Mouse (Mus musculus): Measurements from ENCODE around the gene Mybph. TPM values are rescaled to one million over a fixed set of nuclear protein-coding genes. Genes with fewer than 3 reads are reported as not detected.
"Not testable (repeated sequence)": the region's sequence is repeated elsewhere in the genome, so short reads cannot be mapped to it uniquely, and the experiment has no call there.

The Mybph gene
- polyA plus RNA-seq, 1 experiment: 1.0 TPM

DNA sequence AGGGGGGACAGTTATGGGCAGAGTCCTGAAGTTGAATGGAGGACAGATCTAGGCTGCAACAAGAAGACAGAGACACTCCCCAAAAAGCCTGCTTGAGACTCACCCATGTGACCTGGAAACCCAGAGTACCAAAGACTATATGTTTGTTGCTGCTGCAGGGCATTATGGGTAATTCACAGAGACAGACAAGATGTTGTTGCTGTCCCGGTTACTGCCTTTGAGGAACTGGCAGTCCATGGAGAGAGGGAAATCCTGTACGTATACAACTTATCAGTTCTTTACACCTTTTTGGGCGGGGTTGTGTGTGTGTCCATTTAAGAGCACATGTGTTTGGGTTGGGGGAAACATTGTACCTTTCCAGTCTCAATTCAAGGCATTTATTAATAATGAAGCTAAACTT is 38.4 kb downstream of the Mybph start:
- DNase-seq (ENCODE audit: extremely low spot score in 1 of 2, low spot score in 1 of 2): no peak

DNA sequence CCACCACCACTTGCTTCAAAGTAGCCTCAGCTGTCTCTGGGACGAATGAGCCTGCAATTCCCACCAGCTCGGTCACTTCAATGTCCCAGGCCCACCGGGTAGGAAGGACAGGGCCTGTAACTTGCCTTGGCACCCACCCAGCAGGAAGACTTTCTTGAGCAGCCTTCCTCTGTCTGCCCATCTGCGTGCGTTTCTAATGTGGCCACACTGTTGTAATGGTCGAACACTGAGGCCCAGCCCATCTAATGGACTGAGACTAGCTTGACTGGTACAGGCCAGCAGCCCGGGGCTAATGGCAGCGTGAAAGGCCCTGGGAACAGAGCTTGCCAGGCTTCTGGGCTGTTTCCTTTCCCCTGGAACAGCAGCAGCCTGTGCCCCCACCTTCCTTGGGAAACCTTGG is 39.1 kb downstream of the Mybph start:
- no peak for DNase-seq (ENCODE audit: extremely low spot score in 1 of 2, low spot score in 1 of 2)

DNA sequence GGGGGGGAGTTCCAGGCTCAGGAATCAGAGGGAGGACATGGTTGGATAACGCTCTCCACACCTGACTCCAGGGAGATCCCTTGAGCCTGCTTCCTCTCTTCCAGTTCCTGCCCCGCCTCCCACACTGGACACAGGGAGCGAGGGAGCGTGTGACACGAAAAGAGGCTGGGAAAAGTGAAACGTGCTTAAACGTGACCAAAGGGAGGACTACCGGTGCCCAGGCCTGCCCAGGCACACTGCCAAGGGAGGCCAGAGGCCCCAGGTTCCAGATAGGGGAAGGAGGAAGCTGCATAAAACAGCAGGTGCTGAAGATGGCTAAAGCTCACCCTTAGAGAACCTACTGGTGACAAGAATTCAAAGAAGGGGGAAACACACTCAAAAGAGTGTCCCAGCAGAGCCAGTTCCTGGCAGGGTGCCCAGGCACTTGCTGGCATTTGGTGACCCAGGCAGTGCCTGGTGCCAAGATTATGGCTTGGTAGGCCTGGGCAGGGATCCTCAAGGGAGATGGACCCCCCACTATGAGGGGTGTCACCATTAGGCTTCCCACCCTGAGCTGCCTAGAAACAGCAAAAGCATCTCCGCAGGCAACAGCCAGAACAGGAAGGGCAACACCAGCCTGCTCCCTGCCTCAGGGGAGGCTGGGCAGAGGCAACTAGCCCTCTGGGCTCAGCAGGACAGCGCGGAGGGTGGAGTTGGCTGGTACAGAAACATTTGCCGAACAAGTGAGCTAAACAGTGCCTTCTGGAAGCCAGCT is 39.7 kb downstream of the Mybph start:
- peak in 1 of 2 experiments; percentile 79 for DNase-seq (ENCODE audit: extremely low spot score in 1 of 2, low spot score in 1 of 2)

DNA sequence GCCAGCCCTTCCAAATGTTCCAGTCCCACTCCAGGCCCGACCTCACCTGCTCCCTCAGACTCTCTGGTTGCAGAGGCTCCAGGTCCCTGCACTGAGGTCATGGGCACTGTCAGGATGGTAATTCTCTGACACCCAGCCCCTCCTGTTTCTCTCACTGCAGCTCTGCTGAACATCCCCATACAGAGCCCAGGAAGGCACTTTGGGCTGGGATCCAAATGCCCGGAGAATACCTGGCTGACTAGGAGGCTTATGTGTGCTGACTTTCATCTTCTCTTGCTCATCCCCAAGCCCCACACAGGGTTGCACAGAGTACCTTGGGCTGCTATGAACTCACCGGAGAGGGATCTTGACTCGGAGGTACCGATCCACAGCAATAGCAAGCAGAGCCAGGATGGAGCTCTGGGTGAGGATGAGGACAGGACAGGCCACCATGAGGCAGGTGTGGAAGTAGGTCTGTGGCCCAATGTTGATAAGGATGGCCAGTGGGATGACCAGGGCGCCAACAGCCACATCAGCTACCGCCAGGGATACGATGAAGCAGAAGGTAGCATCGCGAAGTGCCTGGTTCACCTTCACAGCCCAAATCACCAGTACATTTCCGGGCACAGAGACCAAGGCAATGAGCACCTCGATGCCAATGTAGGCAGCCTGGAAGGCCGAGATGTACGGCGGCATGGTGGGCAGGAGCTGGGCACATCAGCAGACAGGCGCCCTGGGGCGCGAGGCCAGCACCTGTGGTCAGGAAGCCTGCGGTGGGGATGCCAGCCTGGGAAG is 40.6 kb downstream of the Mybph start:
- DNase-seq (ENCODE audit: extremely low spot score in 1 of 2, low spot score in 1 of 2): no peak

DNA sequence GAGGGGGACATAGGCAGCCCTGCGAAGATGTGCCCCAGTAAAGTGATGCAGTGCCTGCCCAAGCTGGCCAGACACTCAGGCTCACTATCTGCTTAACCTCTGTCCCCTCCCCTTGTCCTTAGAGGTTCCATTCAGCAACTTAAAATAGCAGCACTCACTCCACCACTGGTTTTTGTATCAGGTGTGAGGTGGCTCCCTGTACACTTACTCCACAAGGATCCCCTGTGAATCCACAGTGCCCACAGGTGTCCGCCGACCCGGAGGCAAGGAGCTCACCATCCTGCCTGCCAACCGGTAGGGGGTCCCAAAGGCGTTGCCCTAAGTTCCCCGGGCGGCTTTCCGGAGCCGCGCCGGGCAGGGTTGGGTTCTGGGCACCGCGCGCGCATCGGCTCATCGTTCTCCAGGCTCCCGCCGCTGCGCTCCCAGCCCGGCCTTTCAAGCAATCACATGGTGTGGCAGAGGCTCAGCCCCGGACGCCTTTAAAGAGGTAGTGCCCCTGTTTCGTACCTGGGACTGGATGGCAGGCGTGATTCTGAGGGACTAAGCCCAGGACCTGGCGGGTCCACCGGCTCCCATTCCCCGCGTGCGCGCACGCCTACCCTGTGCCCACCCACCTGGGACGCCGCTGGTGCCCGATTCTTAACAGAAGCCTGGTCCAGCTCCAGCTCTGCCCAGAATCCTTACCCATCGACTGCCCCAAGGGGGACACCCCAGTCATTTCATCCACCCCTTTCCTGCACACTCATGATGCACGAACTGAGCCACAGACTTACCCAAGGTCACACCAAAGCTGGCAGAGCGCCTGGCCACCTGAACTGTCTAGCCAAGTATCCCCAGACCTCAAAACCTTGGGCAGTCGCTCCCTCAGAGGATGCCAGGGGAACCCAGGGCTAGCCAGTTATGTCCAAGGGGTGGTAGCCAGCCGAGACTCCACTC is 41.5 kb downstream of the Mybph start:
- DNase-seq (ENCODE audit: extremely low spot score in 1 of 2, low spot score in 1 of 2): peak in 1 of 2 experiments; percentile 78

DNA sequence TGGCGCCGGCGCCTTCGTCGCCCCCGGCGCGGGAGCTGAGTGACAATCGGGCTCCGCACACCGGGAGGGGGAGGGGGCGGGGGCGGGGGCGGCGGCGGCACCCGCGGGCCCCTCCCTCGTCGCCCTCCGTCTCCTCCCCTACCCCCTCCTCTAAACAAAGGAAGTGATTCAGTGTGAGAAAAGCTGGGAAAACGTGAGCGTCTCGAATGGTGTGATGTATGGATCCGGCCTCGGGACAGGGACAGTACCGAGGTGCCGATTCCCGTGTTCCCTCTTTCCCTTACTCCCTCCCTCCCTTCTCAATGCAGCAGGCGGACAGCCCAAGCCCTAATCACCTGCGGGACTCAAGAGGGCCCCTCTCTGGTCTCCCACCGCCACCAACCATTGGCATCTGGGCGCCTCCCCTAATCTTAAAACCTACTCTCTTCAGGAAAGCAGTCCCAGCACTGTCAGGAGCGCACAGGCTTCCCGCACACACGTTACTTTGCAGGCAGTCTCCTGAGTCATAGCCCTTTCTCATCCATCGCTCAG is 42.2 kb downstream of the Mybph start, which contains the start of gene Adora1:
Adora1 (minus strand) TSS at position 41 of the 531 bp plus-strand sequence.
- DNase-seq (ENCODE audit: extremely low spot score in 1 of 2, low spot score in 1 of 2): no peak

DNA sequence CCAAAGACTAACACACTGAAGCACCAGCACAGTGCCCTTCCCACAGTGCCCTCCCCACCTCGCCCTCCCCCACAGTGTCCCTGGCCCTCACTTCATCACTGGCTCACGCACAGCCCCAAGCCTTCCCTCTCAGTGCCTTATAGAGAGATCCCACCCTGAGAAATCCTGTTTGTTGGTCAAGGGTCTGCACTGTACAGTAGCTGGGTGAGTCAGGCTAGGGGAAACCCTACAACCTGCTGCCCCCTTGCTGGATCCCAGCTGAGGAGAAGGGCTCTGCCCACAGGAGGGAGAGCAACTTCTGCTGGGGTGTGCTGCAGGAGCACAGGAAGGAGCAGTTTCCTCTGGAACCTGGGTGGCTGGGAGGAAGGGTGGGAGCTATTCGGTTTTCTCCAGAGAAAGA is 42.9 kb downstream of the Mybph start:
- no peak for DNase-seq (ENCODE audit: extremely low spot score in 1 of 2, low spot score in 1 of 2)

DNA sequence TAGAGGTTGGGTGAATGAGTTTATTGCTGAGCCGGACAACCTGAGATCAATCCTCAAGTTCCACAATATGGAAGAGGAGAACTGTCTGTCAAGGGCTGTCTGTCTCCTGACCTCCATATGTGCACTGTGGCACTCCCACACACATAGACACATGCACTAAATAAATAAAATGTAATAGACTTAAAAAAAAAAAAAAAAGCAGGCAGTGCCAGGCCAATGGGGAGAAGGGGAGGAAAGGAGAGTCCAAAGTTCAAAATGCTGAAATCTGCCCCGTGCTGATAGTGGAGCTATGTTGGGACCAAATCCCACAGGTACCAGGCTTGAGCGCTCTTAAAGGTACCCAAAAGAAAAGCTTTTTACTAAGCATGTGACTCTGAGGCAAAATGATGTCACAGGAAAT is 44.2 kb downstream of the Mybph start:
- no peak for DNase-seq (ENCODE audit: extremely low spot score in 1 of 2, low spot score in 1 of 2)

DNA sequence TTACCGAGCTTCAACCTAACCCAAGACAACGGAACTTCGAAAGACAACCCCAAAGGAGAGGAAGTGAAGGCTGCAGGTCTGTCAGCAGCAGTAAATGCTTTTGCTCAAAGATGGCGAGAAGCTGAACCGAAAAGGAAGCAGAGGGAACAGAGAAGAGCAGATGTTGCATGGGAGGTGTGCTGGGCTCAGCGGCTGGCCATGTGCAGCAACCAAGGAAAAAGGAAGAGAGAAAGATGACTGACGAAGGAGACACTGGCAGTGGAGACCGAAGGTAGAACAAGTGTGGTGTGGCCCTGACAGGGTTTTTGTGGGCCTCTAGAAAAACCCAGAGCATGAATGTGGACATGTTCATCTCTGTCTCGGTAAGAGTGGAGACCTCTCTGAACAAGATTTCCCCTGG is 47.5 kb downstream of the Mybph start:
- peak in 1 of 2 experiments; percentile 62 for DNase-seq (ENCODE audit: extremely low spot score in 1 of 2, low spot score in 1 of 2)

DNA sequence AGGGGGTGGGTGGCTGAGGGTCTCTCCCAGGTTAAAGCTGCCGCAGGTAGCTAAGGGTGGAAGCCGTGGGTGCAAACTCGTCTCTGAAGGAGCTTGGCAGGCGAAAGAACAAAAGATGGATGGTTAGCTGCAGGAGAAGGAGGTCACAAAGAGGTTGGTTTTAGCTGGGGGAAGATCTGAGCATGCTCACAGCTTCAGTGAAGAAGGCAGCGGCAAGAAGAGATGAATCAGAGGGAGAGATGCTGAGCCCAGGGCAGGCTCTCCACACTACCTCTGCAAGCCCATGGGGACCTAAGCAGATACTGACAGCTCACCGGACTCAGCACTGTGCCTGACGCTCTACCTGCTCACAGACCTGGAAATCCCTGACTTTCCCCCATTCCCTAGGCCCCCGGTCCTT is 48.0 kb downstream of the Mybph start:
- DNase-seq (ENCODE audit: extremely low spot score in 1 of 2, low spot score in 1 of 2): no peak

DNA sequence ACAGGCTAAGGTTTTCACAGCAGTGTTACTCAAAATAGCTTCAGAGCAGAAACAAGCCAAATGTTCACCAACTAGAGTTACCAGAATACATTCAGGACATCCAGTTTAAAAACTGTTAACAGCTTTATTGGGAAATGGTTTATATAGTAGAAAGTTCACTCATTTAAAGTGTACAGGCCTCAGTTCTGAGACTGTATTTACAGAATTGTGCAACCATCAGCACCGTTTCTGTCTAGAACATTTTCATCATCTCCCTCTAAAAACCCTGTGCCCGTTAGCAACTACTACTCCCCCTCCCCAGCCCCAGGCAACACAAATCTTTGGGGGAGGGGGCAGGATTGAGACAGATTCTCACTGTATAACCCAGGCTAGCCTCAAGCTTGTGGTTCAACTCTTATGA is 49.0 kb downstream of the Mybph start:
- no peak for DNase-seq (ENCODE audit: extremely low spot score in 1 of 2, low spot score in 1 of 2)

DNA sequence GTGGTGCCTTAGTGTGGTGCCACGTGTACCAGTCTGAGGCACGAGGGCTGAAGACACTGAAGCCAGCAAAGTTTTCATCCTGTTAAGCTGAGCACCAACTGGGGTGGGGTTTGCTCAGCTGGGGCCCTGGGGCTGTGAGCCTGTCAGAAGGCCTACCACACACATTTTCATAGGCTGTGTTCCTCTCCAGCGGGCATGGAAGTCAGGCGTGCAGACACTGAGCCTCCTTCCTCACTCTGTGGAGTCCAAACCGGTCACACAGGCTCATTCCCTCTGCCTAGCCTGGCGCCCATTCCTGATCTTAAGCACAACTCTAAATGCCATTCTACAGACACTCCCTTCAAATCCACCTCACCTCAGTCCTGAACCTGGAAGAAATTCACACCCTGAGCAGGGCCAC is 50.3 kb downstream of the Mybph start:
- no peak for DNase-seq (ENCODE audit: extremely low spot score in 1 of 2, low spot score in 1 of 2)

DNA sequence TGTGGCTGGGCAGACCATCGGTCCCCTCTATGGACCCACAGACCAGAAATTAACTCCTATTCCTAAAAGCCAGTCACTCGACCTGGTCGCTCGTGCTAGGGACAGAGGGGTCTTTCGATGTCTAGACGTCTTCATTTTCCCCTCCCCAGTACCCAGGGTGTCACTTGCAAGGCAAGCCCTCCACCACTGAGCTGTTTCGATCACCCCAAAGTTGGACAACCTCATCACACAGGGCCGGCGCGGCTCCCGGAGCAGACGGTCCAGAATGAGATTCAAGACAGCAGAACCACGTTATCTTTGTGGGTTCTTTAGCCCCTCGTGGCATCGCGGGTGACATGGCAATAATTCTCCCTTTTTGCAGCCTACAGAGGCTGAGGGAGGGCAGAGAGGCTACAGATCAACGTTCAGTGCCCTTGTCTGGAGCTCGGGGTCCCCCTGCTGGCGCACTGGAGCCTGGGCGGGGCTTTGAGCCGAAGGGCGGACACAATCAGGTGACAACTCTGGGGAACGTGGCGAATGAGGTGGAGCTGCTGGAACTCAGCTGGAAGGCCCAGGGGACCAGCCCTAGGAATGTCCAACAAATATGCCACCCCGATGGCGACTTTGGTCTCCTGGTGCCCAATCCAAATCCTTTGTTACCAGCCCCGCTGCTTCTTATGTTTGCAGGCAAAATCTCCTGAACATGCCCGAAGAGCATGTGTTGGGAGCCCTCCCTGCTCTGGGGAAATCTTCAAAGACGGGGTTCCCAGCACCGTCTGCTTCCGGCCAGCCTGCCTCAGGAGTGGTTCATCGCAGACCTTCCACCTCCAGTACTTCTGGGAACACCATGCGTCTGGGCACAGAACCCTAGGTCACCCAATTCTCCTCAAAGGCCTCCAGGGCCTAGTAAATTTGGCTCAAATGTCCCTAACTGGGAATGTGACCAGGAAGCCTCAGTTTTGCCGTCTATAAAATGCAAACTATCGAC is 51.0 kb downstream of the Mybph start:
- DNase-seq (ENCODE audit: extremely low spot score in 1 of 2, low spot score in 1 of 2): peak; percentile 80 to 96

DNA sequence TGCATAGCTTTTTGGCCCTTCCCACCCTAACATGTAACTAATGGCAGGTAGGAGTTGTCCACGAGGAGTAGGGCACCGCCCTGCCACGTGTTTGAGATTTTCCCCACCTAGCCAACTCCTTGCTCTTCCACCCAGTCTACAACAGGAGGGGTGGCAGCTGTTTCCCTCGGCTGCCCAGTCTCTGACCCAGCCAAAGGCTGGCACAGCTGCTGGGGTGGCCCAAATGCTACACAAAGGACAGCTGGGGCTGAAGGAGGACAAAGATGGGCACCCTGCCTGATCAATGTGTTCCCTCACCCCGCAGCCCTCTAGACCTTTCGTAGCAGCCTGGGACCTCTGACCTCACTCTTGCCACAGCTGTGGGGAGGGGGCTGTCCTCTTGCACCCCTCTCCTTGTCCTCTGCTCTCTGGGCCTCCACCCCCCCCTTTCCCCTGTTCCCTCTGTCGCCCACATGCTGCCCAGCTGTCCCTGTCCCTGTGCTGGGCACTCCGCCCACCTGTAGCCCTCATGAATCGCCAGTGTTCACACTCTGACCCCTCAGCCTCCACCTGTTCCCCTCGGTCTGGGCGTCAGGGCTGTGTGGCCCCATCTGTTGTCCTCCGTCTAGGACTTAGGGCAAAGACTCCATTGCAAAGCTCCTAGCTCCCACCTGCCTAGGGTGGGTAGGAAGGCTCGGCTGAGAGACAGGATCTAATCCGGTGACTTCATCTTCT is 51.9 kb downstream of the Mybph start:
- DNase-seq (ENCODE audit: extremely low spot score in 1 of 2, low spot score in 1 of 2): no peak

DNA sequence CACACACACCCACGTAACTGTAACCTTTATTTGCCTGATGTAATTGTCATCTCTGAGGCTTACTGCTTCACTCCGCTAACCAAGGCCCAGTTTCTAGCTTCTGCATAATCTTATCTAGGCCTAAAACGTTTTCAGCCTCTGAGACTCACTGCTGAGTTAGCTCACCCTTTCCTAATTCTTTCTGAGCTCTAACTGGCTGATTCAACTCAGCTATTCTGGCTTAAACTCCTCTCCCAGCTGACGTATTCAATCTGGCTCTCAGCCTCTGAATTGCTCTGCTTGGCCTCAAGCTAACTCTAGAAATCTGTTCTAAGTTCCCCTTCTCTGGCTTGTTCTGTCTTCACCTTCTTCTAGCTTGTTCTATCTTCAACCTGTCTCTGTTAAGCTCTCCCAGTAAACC is 53.3 kb downstream of the Mybph start:
- DNase-seq (ENCODE audit: extremely low spot score in 1 of 2, low spot score in 1 of 2): no peak

DNA sequence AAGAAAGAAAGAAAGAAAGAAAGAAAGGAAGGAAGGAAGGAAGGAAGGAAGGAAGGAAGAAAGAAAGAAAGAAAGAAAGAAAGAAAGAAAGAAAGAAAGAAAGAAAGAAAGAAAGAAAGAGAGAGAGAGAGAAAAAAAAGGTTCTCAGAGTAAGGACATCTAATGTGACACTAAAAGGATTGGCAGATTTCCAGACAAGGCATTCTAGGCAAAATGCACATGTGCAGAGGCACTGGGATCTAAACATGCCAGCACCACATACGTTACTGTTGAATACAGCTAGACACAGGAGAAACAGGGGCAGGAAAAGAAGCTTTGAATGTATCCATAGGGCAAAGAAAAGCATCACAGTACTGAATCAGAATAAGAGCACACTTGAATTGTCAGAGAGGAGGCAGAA is 56.4 kb downstream of the Mybph start:
- not testable (repeated sequence) for DNase-seq (ENCODE audit: extremely low spot score in 1 of 2, low spot score in 1 of 2)
